Mouse (Mus musculus) MEL (cell line): ENCODE measurements around the gene Hist1h2ag. TPM values are rescaled to one million over a fixed set of nuclear protein-coding genes. Genes with fewer than 3 reads are reported as not detected.

Source experiments
- DNase-seq: peaks from one replicate; pipeline ENCODE4 v3.0.0; 2011; ENCODE audit warnings: low read depth, low spot score
- H3K27ac ChIP-seq: 2 replicates; pipeline ENCODE4 v1.5.1; 2012; ENCODE audit warnings: low read depth, mild to moderate bottlenecking, control low read depth, low read length, moderate library complexity; ENCODE audit not compliant: control insufficient read depth
- H3K27me3 ChIP-seq, 2 experiments: fragments of 150-350 bp in 1 of 2; sonication (generic) in 1 of 2; 2 replicates each; pipeline ENCODE4 v1.6.1; 2012; ENCODE audit warnings: low read length in 2 of 2, mild to moderate bottlenecking in 2 of 2, improper control_type of control experiment in 1 of 2, moderate library complexity in 1 of 2; ENCODE audit not compliant: insufficient read depth in 2 of 2, control insufficient read depth in 1 of 2
- H3K36me3 ChIP-seq, 2 experiments: 2 replicates each; pipeline ENCODE4 v1.6.1; 2012 to 2014; ENCODE audit warnings: low read length in 2 of 2, improper control_type of control experiment in 1 of 2, inconsistent platforms in 1 of 2, mild to moderate bottlenecking in 1 of 2; ENCODE audit not compliant: insufficient read depth in 2 of 2, control insufficient read depth in 1 of 2
- H3K4me1 ChIP-seq, 2 experiments: fragments of 150-350 bp in 1 of 2; sonication (generic) in 1 of 2; 2 replicates each; pipeline ENCODE4 v1.6.1; 2012; ENCODE audit warnings: low read length in 2 of 2, improper control_type of control experiment in 1 of 2, mild to moderate bottlenecking in 1 of 2; ENCODE audit not compliant: insufficient read depth in 2 of 2, control insufficient read depth in 1 of 2
- H3K4me3 ChIP-seq, 2 experiments: fragments of 150-350 bp in 1 of 2; sonication (generic) in 1 of 2; 2 replicates each; pipeline ENCODE4 v1.5.1; 2012; ENCODE audit warnings: low read depth in 2 of 2, low read length in 2 of 2, mild to moderate bottlenecking in 2 of 2, moderate library complexity in 2 of 2, control low read depth in 1 of 2, improper control_type of control experiment in 1 of 2; ENCODE audit not compliant: control insufficient read depth in 1 of 2, insufficient read depth in 1 of 2
- H3K79me2 ChIP-seq: 2 replicates; pipeline ENCODE4 v1.6.1; 2012; ENCODE audit warnings: mild to moderate bottlenecking, low read length, moderate library complexity; ENCODE audit not compliant: control insufficient read depth, poor library complexity, insufficient read depth
- H3K9ac ChIP-seq: 2 replicates; pipeline ENCODE4 v1.6.1; 2012; ENCODE audit warnings: low read depth, mild to moderate bottlenecking, control low read depth, low read length, moderate library complexity; ENCODE audit not compliant: control insufficient read depth, poor library complexity, severe bottlenecking
- H3K9me3 ChIP-seq: fragments of 150-350 bp; sonication (generic); replicated peaks from 2 replicates; pipeline ENCODE4 v1.6.1; 2012; ENCODE audit warnings: mild to moderate bottlenecking, low read length, improper control_type of control experiment, moderate library complexity; ENCODE audit not compliant: insufficient read depth
- CHD1 ChIP-seq: IDR thresholded peaks from 2 replicates; pipeline ENCODE4 v1.6.1; 2012; ENCODE audit warnings: low read depth, mild to moderate bottlenecking, inconsistent platforms, low read length, improper control_type of control experiment
- CHD2 ChIP-seq: IDR thresholded peaks from 2 replicates; pipeline ENCODE4 v1.6.1; 2011; ENCODE audit warnings: low read length, improper control_type of control experiment
- CTCF ChIP-seq, 3 experiments: IDR thresholded peaks in 2 of 3; conservative IDR thresholded peaks in 1 of 3; 2 replicates each; pipeline ENCODE4 v1.5.1; 2011 to 2012; ENCODE audit warnings: low read length in 3 of 3, low read depth in 2 of 3, mild to moderate bottlenecking in 2 of 3, improper control_type of control experiment in 1 of 3, inconsistent platforms in 1 of 3, mixed read lengths in 1 of 3, moderate library complexity in 1 of 3; ENCODE audit not compliant: control insufficient read depth in 1 of 3, insufficient read depth in 1 of 3, poor library complexity in 1 of 3, severe bottlenecking in 1 of 3
- ELF1 ChIP-seq: IDR thresholded peaks from 2 replicates; pipeline ENCODE4 v1.6.1; 2014; ENCODE audit warnings: low read depth, mild to moderate bottlenecking, inconsistent platforms, low read length, improper control_type of control experiment, moderate library complexity
- EP300 ChIP-seq, 2 experiments: IDR thresholded peaks; 2 replicates each; pipeline ENCODE4 v1.6.1; 2011; ENCODE audit warnings: improper control_type of control experiment in 2 of 2, low read length in 2 of 2, low read depth in 1 of 2, mild to moderate bottlenecking in 1 of 2
- ETS1 ChIP-seq: IDR thresholded peaks from 2 replicates; pipeline ENCODE4 v1.6.1; 2012; ENCODE audit warnings: low read depth, mild to moderate bottlenecking, inconsistent platforms, low read length, improper control_type of control experiment, moderate library complexity
- GATA1 ChIP-seq: IDR thresholded peaks from 2 replicates; pipeline ENCODE4 v1.6.1; 2011; ENCODE audit warnings: low read depth, low read length, improper control_type of control experiment
- HCFC1 ChIP-seq: IDR thresholded peaks from 2 replicates; pipeline ENCODE4 v1.6.1; 2012; ENCODE audit warnings: low read depth, mild to moderate bottlenecking, inconsistent platforms, low read length, improper control_type of control experiment, moderate library complexity
- MAFK ChIP-seq: IDR thresholded peaks from 2 replicates; pipeline ENCODE4 v1.6.1; 2011; ENCODE audit warnings: low read depth, mild to moderate bottlenecking, low read length, improper control_type of control experiment, borderline replicate concordance
- MAX ChIP-seq: IDR thresholded peaks from 2 replicates; pipeline ENCODE4 v1.6.1; 2011; ENCODE audit warnings: low read length, improper control_type of control experiment
- MYC ChIP-seq: IDR thresholded peaks from 2 replicates; pipeline ENCODE4 v1.6.1; 2011; ENCODE audit warnings: low read depth, mild to moderate bottlenecking, low read length, improper control_type of control experiment, moderate library complexity
- NRF1 ChIP-seq: IDR thresholded peaks from 2 replicates; pipeline ENCODE4 v1.6.1; 2014; ENCODE audit warnings: low read depth, mild to moderate bottlenecking, inconsistent platforms, low read length, improper control_type of control experiment, moderate library complexity; ENCODE audit not compliant: poor library complexity, insufficient read depth, severe bottlenecking
- POLR2AphosphoS2 ChIP-seq: IDR thresholded peaks from 2 replicates; pipeline ENCODE4 v1.6.1; 2011; ENCODE audit warnings: low read length, improper control_type of control experiment
- RCOR1 ChIP-seq: IDR thresholded peaks from 2 replicates; pipeline ENCODE4 v1.6.1; 2012; ENCODE audit warnings: low read depth, mild to moderate bottlenecking, inconsistent platforms, low read length, improper control_type of control experiment
- TBP ChIP-seq: IDR thresholded peaks from 2 replicates; pipeline ENCODE4 v1.8.0; 2011; ENCODE audit warnings: low read depth, low read length, improper control_type of control experiment
- USF2 ChIP-seq, 2 experiments: IDR thresholded peaks; 2 replicates each; pipeline ENCODE4 v1.6.1; 2011 to 2012; ENCODE audit warnings: improper control_type of control experiment in 2 of 2, low read length in 2 of 2, borderline replicate concordance in 1 of 2, inconsistent platforms in 1 of 2, low read depth in 1 of 2, mild to moderate bottlenecking in 1 of 2; ENCODE audit not compliant: insufficient read depth in 1 of 2
- ZNF384 ChIP-seq: IDR thresholded peaks from 2 replicates; pipeline ENCODE4 v1.6.1; 2012; ENCODE audit warnings: low read depth, mild to moderate bottlenecking, inconsistent platforms, low read length, improper control_type of control experiment
- polyA plus RNA-seq, 2 experiments: library from polyadenylated mRNA; stranded (reverse) in 1 of 2; unstranded in 1 of 2; fragments of >175 nt in 1 of 2; fragments of >200 nt in 1 of 2; gene quantifications; 2 replicates each; pipeline versions ENCODE4 v1.2.1 to v1.2.4; 2012; ENCODE audit warnings: low replicate concordance in 2 of 2, low read depth in 1 of 2; ENCODE audit not compliant: insufficient read length in 2 of 2, insufficient read depth in 1 of 2, missing spikeins in 1 of 2
- total RNA-seq: library from RNA; depleted of rRNA; stranded (reverse); fragments of 300-350 nt; gene quantifications from 2 replicates; pipeline ENCODE4 v1.2.3, GENCODE M21; 2012

The Hist1h2ag gene
- total and polyA plus RNA-seq, 3 experiments: 5.9 to 766 TPM; not detected in 1

DNA sequence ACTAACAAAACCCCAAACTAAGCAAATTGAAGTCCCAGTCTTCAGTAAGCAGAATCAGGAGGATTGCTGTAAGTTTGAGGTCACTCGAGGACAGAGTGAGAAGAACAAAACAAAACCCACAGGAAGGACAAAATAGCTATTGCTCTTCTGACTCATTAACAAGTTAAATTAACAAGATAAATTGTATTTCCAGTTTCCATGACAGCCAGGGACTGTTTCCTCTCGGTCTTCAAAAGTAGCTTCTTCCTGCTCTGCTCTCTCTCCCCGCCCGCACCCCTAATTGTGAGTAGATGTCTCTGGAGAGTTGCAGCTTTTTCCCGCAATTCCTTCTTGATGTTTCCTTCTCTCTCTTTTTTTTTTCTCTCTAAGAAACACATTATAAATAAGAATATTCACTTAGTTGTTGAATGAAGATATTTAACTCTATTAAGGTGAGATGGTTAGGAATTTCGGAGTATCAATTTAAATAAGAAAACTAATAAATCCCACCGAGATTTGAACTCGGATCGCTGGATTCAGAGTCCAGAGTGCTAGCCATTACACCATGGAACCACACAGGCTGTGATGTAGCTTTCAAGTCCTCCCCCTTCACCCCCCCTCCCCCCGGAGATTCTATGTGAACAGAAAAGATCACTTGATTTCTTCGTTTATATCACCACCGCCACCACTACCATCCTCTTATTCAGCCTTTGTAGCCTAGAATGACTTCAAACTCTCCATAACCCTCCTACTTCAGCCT lies 46.5 kb downstream of the Hist1h2ag start:
- TF ChIP-seq RCOR1: no peak
- TF ChIP-seq MAFK: peak; percentile 67; the same call in 1 of the 2 replicates
- no peak for TF ChIP-seq CHD1
- peak; percentile 99 for TF ChIP-seq TBP
- TF ChIP-seq CHD2: no peak
- TF ChIP-seq ELF1: no peak
- no peak for TF ChIP-seq HCFC1
- Histone ChIP-seq H3K4me1 (peaks cover 0 to 12% of the 10 kb centered on the region in 2 experiments; a peak in 1 of 4 replicates), H3K9me3 (no peaks in the 10 kb centered on the region), H3K4me3 (peak overlapping the region; percentile 57 to 72), H3K79me2 (no peaks in the 10 kb centered on the region), H3K36me3 (peaks cover 0 to 11% of the 10 kb centered on the region in 2 experiments; a peak in 2 of 4 replicates), H3K27me3 (peaks cover 2 to 6% of the 10 kb centered on the region in 2 experiments; a peak in 3 of 4 replicates), H3K27ac (no peak overlapping the region), H3K9ac (peak overlapping the region; percentile 44)
- DNase-seq: peak; percentile 83

DNA sequence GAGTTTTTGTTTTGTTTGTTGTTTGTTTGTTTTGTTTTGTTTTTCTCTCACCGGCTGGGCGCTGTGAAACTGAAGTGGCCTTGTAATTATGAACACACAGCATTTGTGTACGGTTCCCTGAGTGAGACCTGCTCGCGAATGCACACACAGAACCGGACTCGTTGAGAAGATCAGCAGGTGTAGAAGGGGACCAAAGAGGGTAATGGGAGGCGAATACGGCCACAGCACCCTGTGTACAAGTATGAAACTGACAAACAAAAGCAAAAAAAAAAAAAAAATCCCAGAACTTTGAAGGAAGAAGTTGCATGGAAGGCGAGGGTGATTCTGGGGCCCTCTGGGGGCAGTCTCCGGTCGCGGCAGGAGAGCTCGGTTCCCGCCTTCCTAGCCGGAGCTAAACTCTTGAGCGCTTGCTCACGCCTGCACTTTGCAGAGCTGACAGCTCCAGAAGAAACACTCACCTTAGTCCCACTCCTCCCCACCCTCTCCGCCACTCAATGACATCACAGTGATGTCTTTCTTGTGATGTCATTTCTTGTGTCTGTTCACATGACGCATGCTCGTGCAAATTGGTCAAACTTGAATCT lies 47.3 kb downstream of the Hist1h2ag start:
- peak; percentile 4; the same call in 1 of the 2 replicates for TF ChIP-seq MAX
- TF ChIP-seq GATA1: no peak
- 0 out of 2 replicates have a peak, but pooled peaks have one; percentile 13 for TF ChIP-seq TBP
- peak in 1 of 3 experiments; percentile 23; a peak in 3 of 6 replicates for TF ChIP-seq CTCF (IDR thresholded peaks at IDR 0.05 in 2 of 3, conservative IDR thresholded peaks at IDR 0.05 in 1 of 3; ENCODE audit: control insufficient read depth in 1 of 3, insufficient read depth in 1 of 3, low read depth in 2 of 3, low read length in 3 of 3, poor library complexity in 1 of 3, severe bottlenecking in 1 of 3)
- TF ChIP-seq NRF1: peak; percentile 51; the same call in 1 of the 2 replicates
- TF ChIP-seq POLR2AphosphoS2: no peak
- TF ChIP-seq EP300 (IDR thresholded peaks at IDR 0.05; ENCODE audit: low read depth in 1 of 2, low read length in 2 of 2): no peak
- no peak for TF ChIP-seq USF2 (IDR thresholded peaks at IDR 0.05; ENCODE audit: borderline replicate concordance in 1 of 2, insufficient read depth in 1 of 2, low read depth in 1 of 2, low read length in 2 of 2)
- TF ChIP-seq ZNF384: peak; percentile 72
- 0 out of 2 replicates have a peak, but pooled peaks have one; percentile 41 for TF ChIP-seq ETS1
- TF ChIP-seq MYC: no peak
- Histone ChIP-seq H3K4me3 (peak overlapping the region; percentile 57 to 72), H3K79me2 (no peaks in the 10 kb centered on the region), H3K4me1 (peaks cover 0 to 9% of the 10 kb centered on the region in 2 experiments; a peak in 1 of 4 replicates), H3K36me3 (peaks cover 0 to 11% of the 10 kb centered on the region in 2 experiments; a peak in 2 of 4 replicates), H3K27me3 (peaks cover 2 to 6% of the 10 kb centered on the region in 2 experiments; a peak in 3 of 4 replicates), H3K27ac (no peak overlapping the region), H3K9ac (peak overlapping the region; percentile 57), H3K9me3 (no peaks in the 10 kb centered on the region)
- peak; percentile 75 for DNase-seq
